Mouse (Mus musculus): ENCODE data around the gene Mgat5b.

GRCm38 (mm10) chr11:116869223-116869622, 49.4 kb upstream of the Mgat5b start:
- TF ChIP-seq CTCF (IDR thresholded peaks at IDR 0.05; ENCODE audit: borderline replicate concordance, extremely low read depth, insufficient read depth, insufficient read length) (no peak), POLR2A (IDR thresholded peaks at IDR 0.05; ENCODE audit: borderline replicate concordance, extremely low read depth, insufficient read depth, insufficient read length, poor library complexity, severe bottlenecking) (no peak)
